Mouse (Mus musculus) heart, adult 2 months (tissue): ENCODE measurements around the gene Gabbr2.

Source experiments
- CTCF ChIP-seq: fragments of 200-600 bp; IDR thresholded peaks from 2 replicates; pipeline ENCODE4 v1.8.1; 2022; ENCODE audit warnings: antibody characterized with exemption, mild to moderate bottlenecking, moderate library complexity
- EP300 ChIP-seq: fragments of 200-500 bp; IDR thresholded peaks from 2 replicates; pipeline ENCODE4 v1.6.1; 2011; ENCODE audit warnings: low read depth, low read length, control low read depth; ENCODE audit not compliant: insufficient read depth
- POLR2A ChIP-seq: fragments of 200-500 bp; IDR thresholded peaks from 2 replicates; pipeline ENCODE4 v1.6.1; 2011; ENCODE audit warnings: mild to moderate bottlenecking, low read depth, low read length, control low read depth; ENCODE audit not compliant: insufficient read depth

GRCm38 (mm10) chr4:46628873-46629272 is 362.8 kb downstream of the Gabbr2 start:
- no peak for TF ChIP-seq CTCF
- TF ChIP-seq POLR2A, result no peak
- no peak for TF ChIP-seq EP300
